Mouse (Mus musculus) cerebellum, postnatal 10 days (tissue): ENCODE data around the gene Hoxb1.

Experiments
- DNase-seq, 2 experiments: peaks; one replicate each; pipeline ENCODE4 v3.0.0; 2021; ENCODE audit warnings: mixed read lengths in 2 of 2

Hoxb1 gene

DNA sequence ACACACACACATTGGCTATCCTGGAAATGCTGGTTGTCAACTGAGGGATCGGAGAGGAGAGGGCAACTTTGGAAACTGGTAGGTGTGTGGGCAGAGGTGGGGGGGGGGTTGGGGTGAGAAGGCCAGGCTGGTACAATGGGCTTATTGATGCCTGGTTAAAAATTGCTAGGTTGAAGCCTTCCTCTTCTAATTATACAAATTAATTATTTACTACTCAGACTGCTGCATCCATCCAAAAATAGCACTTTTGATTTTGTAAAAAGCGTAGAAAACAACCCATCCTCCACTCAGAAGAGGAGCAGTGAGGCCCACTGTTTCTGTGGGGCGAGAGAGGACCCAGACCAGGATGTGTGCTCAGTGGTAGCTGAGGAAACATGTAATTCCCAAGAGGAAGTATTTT lies 30.6 kb upstream of the Hoxb1 start:
- no peak for DNase-seq

DNA sequence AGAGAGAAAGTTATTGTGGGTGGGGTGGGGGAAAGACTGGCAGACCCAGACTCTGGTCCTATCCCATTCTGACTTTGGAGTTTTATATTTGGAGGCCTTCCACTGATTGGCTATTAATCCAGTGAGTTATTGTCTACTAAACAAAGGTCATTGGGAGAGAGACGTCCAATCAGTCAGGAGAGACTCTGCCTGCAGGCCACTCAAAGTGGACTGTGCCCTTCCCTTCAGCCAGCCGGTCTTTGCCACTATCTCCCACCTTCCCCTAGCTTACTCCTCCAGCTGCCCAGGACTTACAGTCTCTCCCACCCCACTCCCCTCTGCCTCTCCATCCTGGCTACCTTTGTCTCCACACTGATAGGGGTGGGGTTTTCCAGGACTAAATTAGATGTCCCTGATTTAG lies 29.0 kb upstream of the Hoxb1 start:
- no peak for DNase-seq

DNA sequence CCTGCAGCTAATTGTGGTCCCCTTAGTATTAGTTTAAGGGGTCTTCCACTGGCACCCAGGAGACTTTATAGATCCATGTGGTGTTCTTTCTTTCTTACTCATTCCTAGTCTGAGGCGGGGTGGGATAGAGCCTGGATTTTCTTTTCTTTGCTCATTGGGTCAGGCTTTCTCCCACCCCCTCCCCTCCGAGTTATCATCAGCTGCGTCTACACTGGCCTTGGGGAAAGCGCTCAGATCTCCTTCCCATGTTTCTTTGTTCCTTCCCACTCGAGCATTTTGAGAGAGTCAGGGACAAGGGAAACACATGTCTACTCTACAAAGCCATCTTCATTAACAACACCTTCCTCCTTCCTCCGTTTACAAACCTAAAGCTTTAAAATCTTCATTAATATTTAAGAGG lies 28.5 kb upstream of the Hoxb1 start:
- no peak for DNase-seq

DNA sequence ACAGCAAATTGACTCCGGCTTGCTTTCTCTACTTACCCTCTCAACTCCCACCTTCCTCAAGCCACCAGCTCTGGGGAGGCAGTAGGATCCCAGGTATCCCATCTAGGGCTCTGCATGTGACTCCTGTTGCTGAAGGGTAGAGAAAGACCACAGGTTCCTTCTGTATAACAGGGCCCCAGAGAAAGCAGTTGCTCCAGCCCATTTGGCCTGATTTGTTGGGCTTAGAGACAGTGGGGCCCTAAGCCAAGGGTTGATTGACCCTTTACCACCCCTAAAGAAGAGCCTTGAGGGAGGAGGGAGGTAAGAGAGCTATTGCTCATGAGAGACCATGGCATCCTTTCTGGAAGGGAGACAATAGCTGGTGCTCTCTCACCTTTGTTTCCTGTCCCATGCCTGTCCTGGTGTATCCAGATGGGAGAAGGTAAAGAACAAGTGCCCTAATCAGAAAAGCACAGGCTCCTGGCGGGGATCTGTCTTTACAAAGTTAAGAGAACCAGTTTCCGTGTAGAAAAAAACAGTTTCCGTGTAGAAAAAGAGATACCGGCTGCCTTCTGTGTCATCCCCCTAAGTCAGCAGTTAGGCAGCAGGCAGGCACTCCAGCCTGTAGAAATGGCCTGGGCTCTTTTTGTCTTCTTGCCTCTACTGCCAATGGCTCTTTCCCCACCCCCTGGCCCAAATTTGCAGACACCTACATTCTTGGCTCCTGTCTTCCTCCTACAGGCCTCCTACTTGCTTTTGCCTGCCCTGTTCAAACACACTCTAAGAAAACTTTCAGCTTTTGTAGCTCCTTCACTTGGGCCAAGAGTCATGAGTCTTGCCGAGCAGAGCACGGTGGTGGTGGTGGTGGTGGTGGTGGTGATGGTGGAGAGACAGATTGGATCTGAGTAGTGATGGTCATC lies 26.3 kb upstream of the Hoxb1 start:
- DNase-seq: no peak

DNA sequence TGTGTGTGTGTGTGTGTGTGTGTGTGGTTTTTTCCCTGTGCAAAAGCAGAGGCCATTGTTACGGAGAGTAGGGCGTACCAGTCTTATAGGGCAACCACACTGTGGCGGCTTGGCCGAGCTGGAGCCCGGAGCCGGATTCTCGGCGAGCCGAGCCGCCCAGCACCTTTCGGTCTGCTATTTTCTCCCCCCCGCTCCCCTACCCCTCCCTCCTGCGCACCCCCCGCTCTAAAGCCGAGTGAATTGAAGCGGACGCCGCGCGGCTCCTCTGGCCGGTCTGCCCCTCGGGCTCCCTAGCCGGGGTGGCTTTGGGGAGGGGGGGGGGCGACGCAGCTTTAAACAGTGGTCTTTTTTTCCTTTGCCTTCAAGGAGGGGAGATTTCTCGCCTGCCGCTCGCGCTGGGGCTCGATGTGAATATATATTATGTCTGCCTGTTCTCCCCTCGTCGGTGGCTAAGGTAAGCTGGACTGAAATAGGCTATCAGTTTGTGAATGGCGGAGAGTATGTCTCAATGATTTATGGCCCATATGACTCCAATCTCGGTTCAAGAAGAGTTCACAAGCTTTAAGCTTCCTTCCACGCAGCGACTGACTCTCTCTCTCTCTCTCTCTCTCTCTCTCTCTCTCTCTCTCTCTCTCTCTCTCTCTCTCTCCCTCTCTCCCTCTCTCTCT lies 24.7 kb upstream of the Hoxb1 start:
- DNase-seq: no peak

DNA sequence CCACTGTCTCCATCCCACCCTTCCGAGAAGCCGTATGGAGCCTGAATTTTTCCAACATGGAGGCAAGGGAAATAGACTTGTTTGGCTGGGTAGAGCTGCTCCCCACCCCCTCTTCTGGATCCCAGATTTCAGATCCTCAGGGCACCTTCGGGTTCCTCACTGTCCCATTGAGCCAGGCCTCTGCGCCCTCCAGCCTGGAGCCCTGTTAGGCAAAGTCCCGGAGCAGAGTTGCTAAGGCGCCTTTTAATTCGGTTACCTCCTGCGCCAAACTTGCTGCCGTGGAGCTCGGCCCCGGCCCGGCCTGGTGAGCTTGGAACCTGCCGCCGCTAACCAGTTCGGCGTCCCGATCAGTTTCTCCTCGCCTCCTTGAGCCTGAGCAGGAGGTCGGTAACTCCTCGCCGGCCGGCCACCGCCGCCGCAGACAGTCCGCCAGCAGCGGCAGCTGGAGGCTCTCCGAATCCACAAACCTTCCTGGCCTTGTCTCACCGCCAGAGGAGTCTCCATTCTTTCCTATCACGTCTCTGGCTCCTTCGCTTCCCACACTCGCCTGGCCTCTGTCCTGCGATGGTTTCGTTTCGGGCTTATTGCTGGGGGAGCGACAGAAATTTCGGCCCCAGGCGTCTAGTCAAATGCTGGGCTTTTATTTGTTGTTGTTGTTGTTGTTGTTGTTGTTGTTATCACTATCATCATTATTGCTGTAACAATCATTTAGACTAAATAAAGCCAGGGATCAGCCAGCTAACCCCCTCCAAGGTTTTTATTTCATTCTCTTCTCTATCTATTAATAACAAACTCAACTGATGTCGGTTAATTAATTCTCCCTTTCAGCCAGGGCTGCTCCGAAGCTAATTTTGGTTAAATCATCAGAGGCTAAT lies 23.6 kb upstream of the Hoxb1 start:
- DNase-seq: peak; percentile 38 to 45

DNA sequence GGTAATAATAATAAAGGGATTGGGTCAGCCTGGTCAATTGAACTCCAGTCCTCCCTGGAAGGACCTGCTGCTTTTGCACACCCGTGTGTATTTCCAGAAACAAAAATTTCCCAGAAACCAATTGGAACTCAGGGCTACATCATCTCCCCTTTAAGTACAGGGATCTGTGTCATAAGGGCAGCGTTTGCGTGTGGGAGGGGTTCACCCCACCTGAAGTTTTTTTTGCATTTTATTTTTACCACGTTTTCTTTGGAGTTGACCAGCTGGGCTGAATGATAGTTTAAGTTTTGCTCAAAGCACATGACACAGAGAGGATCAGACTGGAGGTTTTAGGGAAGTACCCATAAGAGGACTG lies 23.0 kb upstream of the Hoxb1 start:
- no peak for DNase-seq

DNA sequence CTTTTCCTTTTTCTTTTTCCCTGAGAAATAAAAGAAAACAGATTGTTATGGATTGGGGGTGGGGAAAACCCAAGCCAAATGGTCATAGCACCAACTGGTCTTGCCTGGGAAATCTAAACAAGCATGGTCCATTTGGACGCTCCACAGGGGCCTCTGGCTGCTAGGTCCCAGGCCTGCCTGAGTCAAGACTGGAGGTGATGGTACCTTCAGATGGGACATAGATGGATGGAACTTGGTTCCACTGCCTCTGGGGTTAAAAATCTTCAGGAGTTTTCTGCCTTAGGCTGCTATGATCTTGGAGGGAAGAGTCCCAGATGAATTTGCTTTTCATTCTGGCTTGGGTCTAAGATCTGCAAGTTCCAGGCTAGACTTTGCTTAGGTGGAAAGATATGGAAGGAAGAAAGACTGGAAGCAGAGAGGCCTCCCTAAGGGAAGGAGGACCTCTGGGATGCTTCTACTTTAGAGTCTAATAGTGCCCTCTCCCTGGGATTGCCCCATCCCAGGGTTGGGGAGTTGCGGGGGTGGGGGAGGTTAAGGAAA lies 22.3 kb upstream of the Hoxb1 start:
- DNase-seq: no peak

DNA sequence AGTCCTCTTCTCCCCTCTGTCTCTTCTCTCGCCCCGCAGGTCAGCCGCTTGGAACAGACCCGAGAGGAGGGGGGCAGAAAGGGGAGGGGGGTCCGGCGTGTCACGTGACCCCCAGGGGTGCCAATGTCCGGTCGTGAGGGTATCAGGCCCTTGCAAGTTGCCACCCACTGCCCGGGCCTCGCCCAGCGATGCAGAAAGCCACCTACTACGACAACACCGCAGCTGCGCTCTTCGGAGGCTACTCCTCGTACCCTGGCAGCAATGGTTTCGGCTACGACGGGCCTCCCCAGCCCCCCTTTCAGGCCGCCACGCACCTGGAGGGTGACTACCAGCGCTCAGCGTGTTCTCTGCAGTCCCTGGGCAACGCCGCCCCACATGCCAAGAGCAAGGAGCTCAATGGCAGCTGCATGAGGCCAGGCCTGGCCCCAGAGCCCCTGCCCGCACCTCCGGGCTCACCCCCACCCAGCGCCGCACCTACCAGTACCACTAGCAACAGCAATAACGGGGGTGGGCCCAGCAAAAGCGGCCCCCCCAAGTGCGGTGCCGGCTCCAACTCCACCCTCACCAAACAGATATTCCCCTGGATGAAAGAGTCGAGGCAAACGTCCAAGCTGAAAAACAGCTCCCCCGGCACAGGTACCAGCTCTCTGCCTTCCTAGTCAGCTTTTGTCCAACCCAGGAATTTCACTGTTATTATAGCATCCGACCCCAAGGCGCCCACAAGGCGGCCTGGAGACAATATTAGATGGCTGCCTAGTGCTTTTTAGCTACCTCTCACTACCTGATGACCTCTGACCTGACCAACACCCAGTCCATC lies 21.3 kb upstream of the Hoxb1 start:
- no peak for DNase-seq

DNA sequence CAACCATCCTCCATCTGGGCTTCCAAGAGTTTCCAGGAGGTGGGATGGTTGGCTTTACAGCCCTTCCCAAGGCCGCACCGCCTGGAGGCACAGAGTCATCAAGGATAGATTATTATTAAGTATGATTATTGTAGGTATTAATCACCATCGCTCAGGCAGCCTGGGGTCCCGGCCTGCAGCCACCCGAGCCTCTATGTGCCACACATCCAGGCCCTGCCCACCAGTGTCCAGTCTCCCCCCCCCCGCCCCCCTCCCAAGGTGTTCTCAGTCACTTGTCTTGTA lies 20.7 kb upstream of the Hoxb1 start:
- DNase-seq: no peak

DNA sequence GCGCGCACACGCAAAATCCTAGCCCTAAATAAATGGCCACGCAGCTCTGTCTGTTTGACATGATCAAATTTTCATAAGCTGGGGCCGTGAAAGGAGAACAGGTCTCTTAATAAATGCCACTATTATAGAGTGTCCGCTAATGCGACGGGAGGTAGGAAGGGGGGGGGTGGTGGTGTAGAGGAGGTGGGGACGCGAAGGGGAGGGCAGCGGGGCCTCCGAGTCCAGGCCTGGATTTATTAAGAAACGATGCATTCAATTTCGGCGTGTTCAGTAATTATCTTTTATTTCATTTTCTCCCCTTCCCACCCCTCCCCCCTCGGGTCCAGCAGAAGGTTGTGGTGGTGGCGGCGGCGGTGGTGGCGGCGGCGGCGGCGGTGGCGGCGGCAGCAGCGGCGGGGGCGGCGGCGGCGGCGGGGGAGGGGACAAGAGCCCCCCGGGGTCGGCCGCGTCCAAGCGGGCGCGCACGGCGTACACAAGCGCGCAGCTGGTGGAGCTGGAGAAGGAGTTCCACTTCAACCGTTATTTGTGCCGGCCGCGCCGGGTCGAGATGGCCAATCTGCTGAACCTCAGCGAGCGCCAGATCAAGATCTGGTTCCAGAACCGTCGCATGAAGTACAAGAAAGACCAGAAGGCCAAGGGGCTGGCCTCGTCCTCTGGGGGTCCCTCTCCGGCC lies 20.2 kb upstream of the Hoxb1 start:
- DNase-seq: peak; percentile 30 to 38

DNA sequence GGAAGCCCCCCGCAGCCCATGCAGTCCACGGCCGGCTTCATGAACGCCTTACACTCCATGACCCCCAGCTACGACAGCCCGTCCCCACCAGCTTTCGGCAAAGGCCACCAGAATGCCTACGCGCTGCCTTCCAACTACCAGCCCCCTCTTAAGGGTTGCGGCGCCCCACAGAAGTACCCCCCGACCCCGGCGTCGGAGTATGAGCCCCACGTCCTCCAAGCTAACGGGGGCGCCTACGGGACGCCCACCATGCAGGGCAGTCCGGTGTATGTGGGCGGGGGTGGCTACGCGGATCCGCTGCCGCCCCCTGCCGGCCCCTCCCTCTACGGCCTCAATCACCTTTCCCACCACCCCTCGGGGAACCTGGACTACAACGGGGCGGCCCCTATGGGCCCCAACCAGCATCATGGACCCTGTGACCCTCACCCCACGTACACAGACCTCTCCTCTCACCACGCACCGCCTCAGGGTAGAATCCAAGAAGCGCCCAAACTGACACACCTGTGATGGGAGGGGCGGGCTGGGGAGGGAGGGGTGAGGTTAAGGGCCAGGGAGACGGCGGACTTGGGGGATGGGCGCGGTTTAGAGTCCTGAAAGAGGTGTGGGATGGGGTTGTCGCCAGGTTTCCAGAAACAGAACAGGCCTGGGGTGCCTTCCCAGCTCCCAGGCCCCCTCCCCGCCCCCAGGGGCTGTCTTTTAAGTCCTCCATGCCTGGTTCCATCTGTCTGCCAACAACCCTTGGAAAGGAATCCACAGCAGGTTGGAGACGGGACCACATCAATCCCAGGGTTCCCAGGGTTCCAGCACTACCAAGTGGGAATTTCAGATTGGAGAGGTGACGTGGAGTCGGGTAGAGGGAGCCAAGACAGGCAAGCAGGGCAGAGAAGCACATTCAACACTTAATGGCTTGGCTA lies 19.4 kb upstream of the Hoxb1 start:
- no peak for DNase-seq

DNA sequence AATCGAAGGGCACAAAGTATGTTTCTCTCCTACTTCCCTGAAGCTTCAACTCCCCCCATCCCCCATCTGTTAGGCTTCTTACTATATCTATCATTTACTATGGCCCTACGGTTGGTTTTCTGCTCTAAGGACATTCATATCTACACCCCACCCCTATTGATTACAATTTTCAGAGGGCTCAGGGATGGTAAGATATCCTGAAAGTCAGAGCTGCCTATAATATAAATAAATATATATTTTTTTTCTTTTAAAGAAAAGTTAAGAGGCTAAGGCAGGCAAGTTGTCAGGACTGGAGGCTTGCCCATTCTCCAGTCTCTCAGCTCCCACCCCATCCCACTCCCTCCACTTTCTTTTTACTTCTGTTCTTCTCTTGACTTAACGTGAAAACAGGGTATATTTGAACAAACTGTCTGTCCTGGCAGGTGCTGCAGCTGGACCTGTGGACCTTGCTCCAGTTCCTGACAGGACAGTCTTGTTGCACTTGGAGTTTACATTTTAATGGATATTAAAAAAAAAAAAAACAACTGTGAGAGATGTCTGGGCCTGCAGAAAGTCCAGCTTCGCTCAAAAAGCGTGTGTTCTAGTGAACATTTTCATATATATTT lies 18.5 kb upstream of the Hoxb1 start:
- DNase-seq: no peak

DNA sequence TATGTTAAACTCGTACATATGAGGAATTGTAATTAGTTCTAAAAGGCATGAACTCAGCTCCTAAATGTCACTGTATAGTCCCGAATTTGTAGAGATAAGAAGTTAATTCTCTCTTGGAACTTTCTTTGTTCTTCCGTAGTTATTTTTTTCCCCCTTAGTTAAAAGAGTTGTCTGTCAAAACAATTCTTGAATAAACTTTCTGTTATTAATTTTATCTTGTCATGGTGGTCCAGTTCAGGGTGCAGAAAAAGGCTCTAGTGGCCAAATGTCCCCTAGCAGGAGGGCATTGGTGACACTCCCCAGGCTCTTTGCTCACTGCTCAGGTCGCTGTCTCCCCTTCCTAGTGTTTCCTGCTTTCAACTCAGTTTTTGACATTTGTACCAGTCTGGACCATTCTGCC lies 17.8 kb upstream of the Hoxb1 start:
- DNase-seq: no peak

DNA sequence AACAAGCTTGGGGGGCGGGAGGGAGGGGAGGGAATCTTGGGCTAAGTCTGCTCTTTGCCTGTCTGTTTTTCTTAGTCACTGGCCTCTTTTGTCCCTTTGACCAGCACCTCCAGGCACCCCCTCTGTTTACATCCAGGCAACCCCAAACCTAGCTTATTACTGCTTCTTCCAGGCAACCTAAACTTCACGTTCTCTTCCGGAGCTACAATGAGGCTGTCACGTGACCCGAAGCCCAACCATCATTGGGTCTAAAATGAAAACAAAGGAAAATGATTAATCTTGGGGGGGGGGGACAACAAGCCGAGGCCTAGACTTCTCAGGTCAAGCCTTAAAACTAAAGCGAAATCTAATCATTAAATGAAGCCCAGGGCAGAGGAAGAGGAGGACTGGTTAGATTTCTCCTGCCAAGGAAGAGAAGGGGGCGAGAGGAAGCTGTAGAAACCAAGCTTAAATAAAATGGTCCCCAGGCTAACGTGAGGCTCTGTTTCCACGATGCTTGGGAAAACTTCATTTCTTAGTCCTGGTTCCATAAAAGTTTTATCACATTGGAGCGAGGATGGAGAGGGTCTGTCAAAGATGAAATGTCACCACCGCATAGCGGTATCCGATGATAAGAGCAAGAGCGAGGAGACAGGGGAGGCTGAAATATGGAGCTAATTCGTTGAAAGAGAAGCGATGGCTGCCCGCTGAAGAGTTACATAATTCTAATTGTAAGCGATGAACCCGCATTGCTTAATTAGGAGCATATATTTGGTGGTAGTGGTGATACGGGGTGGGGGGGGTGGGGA lies 17.2 kb upstream of the Hoxb1 start:
- DNase-seq: no peak

DNA sequence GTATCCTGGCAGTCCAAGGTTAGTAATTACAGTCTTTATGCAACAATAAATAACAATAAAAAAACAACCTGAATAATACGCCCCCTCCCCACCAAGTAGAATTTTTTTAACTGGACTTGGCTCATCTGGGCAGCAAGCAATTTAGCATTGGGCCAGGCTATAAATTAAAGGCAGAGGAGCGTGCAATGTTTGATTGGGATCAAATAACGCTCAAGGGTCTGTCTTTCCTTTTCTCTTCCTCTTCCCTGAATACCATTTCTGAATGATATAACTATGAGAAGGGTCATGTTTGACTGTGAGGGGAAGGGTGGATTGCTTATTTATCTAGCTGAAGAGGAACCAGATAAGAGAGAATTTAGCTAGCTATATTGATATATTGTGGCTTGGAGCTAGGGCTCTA lies 16.6 kb upstream of the Hoxb1 start:
- DNase-seq: no peak

DNA sequence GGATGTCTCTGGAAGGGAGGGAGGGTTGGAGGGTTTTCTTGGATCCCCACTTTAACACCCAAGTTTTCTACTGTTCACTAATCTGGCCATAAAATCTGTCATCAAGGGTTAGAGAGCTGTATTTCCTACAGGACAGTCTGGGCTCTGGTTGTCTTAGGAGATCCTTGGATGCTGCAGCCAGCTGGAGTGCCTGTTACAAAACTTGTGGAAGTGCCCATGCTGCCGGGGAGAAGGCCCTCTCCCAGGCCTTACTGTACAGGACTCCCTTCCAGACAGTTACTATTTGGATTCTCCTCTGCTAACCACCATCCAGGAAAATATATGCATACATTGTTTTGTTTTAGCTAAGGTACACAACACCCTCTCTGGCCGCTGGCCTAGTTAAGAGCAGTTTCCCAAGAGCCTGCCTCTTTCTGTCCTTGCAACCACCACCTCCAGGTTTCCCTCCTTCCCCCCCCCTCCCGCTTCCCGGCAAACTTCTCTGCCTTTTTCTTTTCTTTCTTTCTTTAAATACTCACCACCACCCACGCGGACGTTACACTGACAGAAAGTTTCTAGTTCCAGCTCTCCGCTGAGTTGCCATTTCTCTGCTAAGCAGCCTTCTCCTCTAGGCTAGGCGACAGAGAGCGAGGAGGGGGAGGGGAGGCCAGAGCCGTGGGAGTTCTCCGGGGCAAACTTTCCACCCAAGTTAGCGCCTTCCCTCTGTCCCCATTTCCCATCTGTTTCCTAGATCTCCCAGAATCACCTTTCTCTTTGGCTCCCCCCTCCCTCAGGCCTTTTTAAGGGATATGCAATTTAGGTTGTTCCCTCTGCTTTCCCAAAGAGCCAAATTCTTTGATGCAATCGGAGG lies 15.8 kb upstream of the Hoxb1 start:
- DNase-seq: peak in 1 of 2 experiments; percentile 21

DNA sequence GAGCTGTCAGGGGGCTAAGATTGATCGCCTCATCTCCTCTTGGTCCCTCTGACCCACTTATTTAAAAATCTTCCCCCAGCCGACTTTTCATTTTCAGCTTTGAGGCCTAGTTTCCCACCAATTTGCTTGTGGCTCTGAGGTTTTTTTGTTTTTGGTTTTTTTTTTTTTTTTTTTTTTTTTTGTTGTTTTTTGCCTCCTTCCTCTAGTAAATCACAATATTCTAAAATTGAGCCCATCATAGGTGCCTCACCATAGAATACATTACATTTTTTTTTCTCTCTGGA lies 15.3 kb upstream of the Hoxb1 start, which contains the start of gene Hoxb2:
Hoxb2 (plus strand) TSS at position 185 of the 284 bp plus-strand sequence.
- DNase-seq: no peak

DNA sequence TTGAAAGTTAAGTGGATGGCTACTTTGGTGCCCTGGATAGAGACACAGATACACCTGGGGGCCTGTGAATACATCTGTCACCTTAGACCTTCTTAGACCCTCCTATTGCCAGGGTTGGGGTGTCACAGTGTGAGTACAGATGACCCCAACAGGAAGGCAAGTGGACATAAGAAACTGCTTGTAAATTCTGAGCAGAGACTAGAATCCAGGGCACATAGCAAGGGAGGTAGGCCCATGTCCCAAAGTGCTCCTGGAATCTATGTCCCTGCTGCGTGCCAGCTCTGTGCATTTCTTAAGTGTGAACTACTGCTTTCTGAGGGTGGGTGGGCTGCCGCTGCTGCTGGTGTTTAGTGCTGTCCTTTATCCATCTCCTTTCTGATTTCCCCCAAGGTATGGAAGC lies 14.8 kb upstream of the Hoxb1 start:
- DNase-seq: no peak
